Mouse (Mus musculus): ENCODE results near the gene Vmn1r24. TPM values are rescaled to one million over a fixed set of nuclear protein-coding genes. Genes with fewer than 3 reads are reported as not detected.
"Not testable (repeated sequence)": the region's sequence is repeated elsewhere in the genome, so short reads cannot be mapped to it uniquely, and the experiment has no call there.

The Vmn1r24 gene
- not detected in 2 replicates for polyA plus RNA-seq (2015; fragmentation: Nextera tagmentation; extraction: Ambion mirVana)

DNA sequence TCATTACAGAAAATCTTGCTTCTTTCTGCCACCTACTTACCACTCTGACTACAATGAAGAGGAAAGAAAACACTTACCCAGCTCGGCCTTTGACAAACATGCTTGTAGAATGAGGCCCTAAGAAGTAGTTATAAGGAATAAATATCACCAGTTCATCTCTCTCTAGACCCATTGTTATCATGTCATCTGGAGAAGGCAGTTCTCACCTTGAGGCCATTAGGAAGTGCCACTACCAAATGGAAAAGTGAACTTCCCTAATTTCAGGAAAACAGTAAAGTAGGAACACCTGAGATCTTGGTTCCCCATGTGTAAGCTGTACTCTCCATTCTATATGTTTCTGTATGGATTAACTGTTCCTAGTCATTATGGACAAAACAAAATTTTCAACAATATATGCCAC, at the start of gene Vmn1r24:
Gene Vmn1r24, minus strand, starts transcription at position 101 of the 400 bp plus-strand sequence.
- H3K27ac ChIP-seq: not testable (repeated sequence)

GRCm38 (mm10) chr6:57980710-57981109, 19.4 kb upstream of the Vmn1r24 start, which contains the start of gene Vmn1r25:
Vmn1r25 (minus strand) TSS chr6:57980810.
- no peak for ATAC-seq (ENCODE audit: insufficient read depth, low FRiP score, low read depth)
- WGBS: 56% methylated on average over 3 of the region's 3 CpGs

More for the DNA sequence above, at the start of gene Vmn1r24:
- 58% methylated on average over 1 of the region's 1 CpGs for WGBS
- not testable (repeated sequence) for H3K9ac ChIP-seq; H3K4me2 ChIP-seq; H3K36me3 ChIP-seq; H3K9me3 ChIP-seq; H3K4me3 ChIP-seq (replicated peaks); H3K27me3 ChIP-seq (replicated peaks); H3K4me1 ChIP-seq; ATAC-seq (ENCODE audit: insufficient read depth, low FRiP score, low read depth)

GRCm38 (mm10) chr6:57926738-57927137, 34.6 kb downstream of the Vmn1r24 start, which contains the start of gene Vmn1r23:
Vmn1r23 (minus strand) TSS chr6:57926838.
- Histone ChIP-seq H3K36me3 (no peaks in the 10 kb centered on the region), H3K9ac (no peak within 1 kb of the TSS), H3K9me3 (no peaks in the 10 kb centered on the region), H3K4me3 (replicated peaks) (no peak within 1 kb of the TSS), H3K4me2 (no peak within 1 kb of the TSS), H3K27me3 (replicated peaks) (no peaks in the 10 kb centered on the region), H3K4me1 (no peaks in the 10 kb centered on the region), H3K27ac (no peak within 1 kb of the TSS)
- no peak for ATAC-seq (ENCODE audit: insufficient read depth, low FRiP score, low read depth)
- 89% methylated on average over 1 of the region's 1 CpGs for WGBS

More at GRCm38 (mm10) chr6:57980710-57981109, 19.4 kb upstream of the Vmn1r24 start, which contains the start of gene Vmn1r25:
- Histone ChIP-seq H3K9me3 (no peaks in the 10 kb centered on the region), H3K36me3 (no peaks in the 10 kb centered on the region), H3K27ac (no peak within 1 kb of the TSS), H3K9ac (no peak within 1 kb of the TSS), H3K4me2 (no peak within 1 kb of the TSS), H3K4me3 (replicated peaks) (no peak within 1 kb of the TSS), H3K4me1 (no peaks in the 10 kb centered on the region), H3K27me3 (replicated peaks) (no peaks in the 10 kb centered on the region)

DNA sequence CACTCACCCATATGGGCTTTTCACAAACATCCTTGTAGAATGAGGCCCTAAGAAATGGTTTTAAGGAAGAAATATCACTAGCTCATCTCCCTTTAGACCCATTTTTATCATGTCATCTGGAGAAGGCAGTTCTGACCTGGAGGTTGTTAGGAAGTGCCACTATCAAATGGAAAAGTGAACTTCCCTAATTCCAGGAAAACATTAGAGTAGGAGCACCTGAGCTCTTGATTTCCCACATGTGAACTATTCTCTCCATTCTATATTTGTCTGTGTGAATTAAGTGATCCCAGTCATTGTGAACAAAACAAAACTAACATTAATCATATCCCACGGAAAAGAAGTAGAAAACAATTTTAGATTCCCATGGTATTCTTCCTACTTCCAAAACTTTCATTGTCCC, 53.4 kb downstream of the Vmn1r24 start, which contains the start of gene Vmn1r22:
Gene Vmn1r22, minus strand, starts transcription at position 101 of the 400 bp plus-strand sequence.
- Histone ChIP-seq H3K4me1 (no peaks in the 10 kb centered on the region), H3K4me3 (replicated peaks) (no peak within 1 kb of the TSS), H3K4me2 (no peak within 1 kb of the TSS), H3K36me3 (no peaks in the 10 kb centered on the region), H3K9ac (no peak within 1 kb of the TSS), H3K27ac (no peak within 1 kb of the TSS), H3K27me3 (replicated peaks) (no peaks in the 10 kb centered on the region), H3K9me3 (no peaks in the 10 kb centered on the region)
- no peak for ATAC-seq (ENCODE audit: insufficient read depth, low FRiP score, low read depth)
- 72% methylated on average over 1 of the region's 1 CpGs for WGBS

Other genes starting within 250 kb of the Vmn1r24 start
- 45.4 and 46.2 TPM in 2 replicates for gene Vopp1, start 136.3 kb downstream of the Vmn1r24 start, polyA plus RNA-seq (2015; fragmentation: Nextera tagmentation; extraction: Ambion mirVana)
- not detected in 2 replicates for gene Vmn1r21, start 111.2 kb downstream of the Vmn1r24 start, polyA plus RNA-seq (2015; fragmentation: Nextera tagmentation; extraction: Ambion mirVana)
- gene Vmn1r22, start 53.5 kb downstream of the Vmn1r24 start, polyA plus RNA-seq (2015; fragmentation: Nextera tagmentation; extraction: Ambion mirVana): not detected in 2 replicates
- gene Vmn1r23, start 34.7 kb downstream of the Vmn1r24 start, polyA plus RNA-seq (2015; fragmentation: Nextera tagmentation; extraction: Ambion mirVana): not detected in 2 replicates
- not detected in 2 replicates for gene Vmn1r25, start 19.3 kb upstream of the Vmn1r24 start, polyA plus RNA-seq (2015; fragmentation: Nextera tagmentation; extraction: Ambion mirVana)
- gene Vmn1r26, start 53.7 kb upstream of the Vmn1r24 start, polyA plus RNA-seq (2015; fragmentation: Nextera tagmentation; extraction: Ambion mirVana): not detected in 2 replicates

All from stomach, embryonic 15.5 days (tissue).